Mouse (Mus musculus): Measurements from ENCODE around the gene Slc4a10. TPM values are rescaled to one million over a fixed set of nuclear protein-coding genes. Genes with fewer than 3 reads are reported as not detected.

Slc4a10 gene
- polyA plus RNA-seq, 1 experiment = 0.02 TPM

- no peak for DNase-seq
- 82% methylated on average over 3 of the region's 3 CpGs for WGBS
- Histone ChIP-seq H3K27ac (ENCODE audit: insufficient read depth, low read depth, low read length) (no peak overlapping the region), H3K4me1 (ENCODE audit: control insufficient read depth, insufficient read depth, low read length) (no peaks in the 10 kb centered on the region), H3K4me3 (ENCODE audit: insufficient read depth, low read depth, low read length) (no peak overlapping the region), H3K27me3 (replicated peaks; ENCODE audit: control insufficient read depth, insufficient read depth, low read length) (no peaks in the 10 kb centered on the region), H3K36me3 (ENCODE audit: control insufficient read depth, insufficient read depth, low read length) (no peaks in the 10 kb centered on the region)
- TF ChIP-seq POLR2A (IDR thresholded peaks at IDR 0.05; ENCODE audit: low read depth, low read length) (no peak), CTCF (conservative IDR thresholded peaks at IDR 0.05; ENCODE audit: insufficient read depth, insufficient read length, low read depth, low read length) (no peak)
Measured at GRCm38 (mm10) chr2:62341061-62341733, 294.9 kb downstream of the Slc4a10 start.

- Histone ChIP-seq H3K4me3 (ENCODE audit: insufficient read depth, low read depth, low read length) (no peak overlapping the region), H3K27ac (ENCODE audit: insufficient read depth, low read depth, low read length) (no peak overlapping the region), H3K27me3 (replicated peaks; ENCODE audit: control insufficient read depth, insufficient read depth, low read length) (no peaks in the 10 kb centered on the region), H3K36me3 (ENCODE audit: control insufficient read depth, insufficient read depth, low read length) (no peaks in the 10 kb centered on the region), H3K4me1 (ENCODE audit: control insufficient read depth, insufficient read depth, low read length) (no peaks in the 10 kb centered on the region)
- 73% methylated on average over 14 of the region's 14 CpGs for WGBS
- TF ChIP-seq CTCF (conservative IDR thresholded peaks at IDR 0.05; ENCODE audit: insufficient read depth, insufficient read length, low read depth, low read length) (no peak), POLR2A (IDR thresholded peaks at IDR 0.05; ENCODE audit: low read depth, low read length) (no peak)
- DNase-seq = no peak
Measured at GRCm38 (mm10) chr2:62341734-62342128, 295.5 kb downstream of the Slc4a10 start.

GRCm38 (mm10) chr2:62344367-62344766 is 298.1 kb downstream of the Slc4a10 start:
- H3K4me1 ChIP-seq (ENCODE audit: control insufficient read depth, insufficient read depth, low read length) = no peaks in the 10 kb centered on the region
- H3K4me3 ChIP-seq (ENCODE audit: insufficient read depth, low read depth, low read length) = no peak overlapping the region
- DNase-seq = no peak
- no peaks in the 10 kb centered on the region for H3K36me3 ChIP-seq (ENCODE audit: control insufficient read depth, insufficient read depth, low read length)
- TF ChIP-seq POLR2A (IDR thresholded peaks at IDR 0.05; ENCODE audit: low read depth, low read length) (no peak), CTCF (conservative IDR thresholded peaks at IDR 0.05; ENCODE audit: insufficient read depth, insufficient read length, low read depth, low read length) (no peak)
- H3K27ac ChIP-seq (ENCODE audit: insufficient read depth, low read depth, low read length) = no peak overlapping the region
- H3K27me3 ChIP-seq (replicated peaks; ENCODE audit: control insufficient read depth, insufficient read depth, low read length) = no peaks in the 10 kb centered on the region
- 51% methylated on average over 6 of the region's 6 CpGs for WGBS

- DNase-seq = no peak
- Histone ChIP-seq H3K27ac (ENCODE audit: insufficient read depth, low read depth, low read length) (no peak overlapping the region), H3K4me3 (ENCODE audit: insufficient read depth, low read depth, low read length) (no peak overlapping the region), H3K36me3 (ENCODE audit: control insufficient read depth, insufficient read depth, low read length) (no peaks in the 10 kb centered on the region), H3K27me3 (replicated peaks; ENCODE audit: control insufficient read depth, insufficient read depth, low read length) (no peaks in the 10 kb centered on the region), H3K4me1 (ENCODE audit: control insufficient read depth, insufficient read depth, low read length) (no peaks in the 10 kb centered on the region)
- TF ChIP-seq POLR2A (IDR thresholded peaks at IDR 0.05; ENCODE audit: low read depth, low read length) (no peak), CTCF (conservative IDR thresholded peaks at IDR 0.05; ENCODE audit: insufficient read depth, insufficient read length, low read depth, low read length) (no peak)
- WGBS = 9% methylated on average over 1 of the region's 1 CpGs
Measured at GRCm38 (mm10) chr2:62346771-62347170, 300.5 kb downstream of the Slc4a10 start.

- H3K4me3 ChIP-seq (ENCODE audit: insufficient read depth, low read depth, low read length) = no peak overlapping the region
Measured at GRCm38 (mm10) chr2:62347762-62348161, 301.5 kb downstream of the Slc4a10 start.

GRCm38 (mm10) chr2:62352035-62352434 is 305.8 kb downstream of the Slc4a10 start:
- Histone ChIP-seq H3K27me3 (replicated peaks; ENCODE audit: control insufficient read depth, insufficient read depth, low read length) (no peaks in the 10 kb centered on the region), H3K27ac (ENCODE audit: insufficient read depth, low read depth, low read length) (no peak overlapping the region), H3K4me3 (ENCODE audit: insufficient read depth, low read depth, low read length) (no peak overlapping the region), H3K4me1 (ENCODE audit: control insufficient read depth, insufficient read depth, low read length) (no peaks in the 10 kb centered on the region), H3K36me3 (ENCODE audit: control insufficient read depth, insufficient read depth, low read length) (no peaks in the 10 kb centered on the region)
- no peak for TF ChIP-seq CTCF (conservative IDR thresholded peaks at IDR 0.05; ENCODE audit: insufficient read depth, insufficient read length, low read depth, low read length)
- DNase-seq = no peak
- WGBS = 74% methylated on average over 3 of the region's 3 CpGs

More at GRCm38 (mm10) chr2:62347762-62348161, 301.5 kb downstream of the Slc4a10 start:
- H3K4me1 ChIP-seq (ENCODE audit: control insufficient read depth, insufficient read depth, low read length) = no peaks in the 10 kb centered on the region
- no peaks in the 10 kb centered on the region for H3K27me3 ChIP-seq (replicated peaks; ENCODE audit: control insufficient read depth, insufficient read depth, low read length)
- no peaks in the 10 kb centered on the region for H3K36me3 ChIP-seq (ENCODE audit: control insufficient read depth, insufficient read depth, low read length)
- DNase-seq = no peak
- no peak for TF ChIP-seq CTCF (conservative IDR thresholded peaks at IDR 0.05; ENCODE audit: insufficient read depth, insufficient read length, low read depth, low read length)
- no peak for TF ChIP-seq POLR2A (IDR thresholded peaks at IDR 0.05; ENCODE audit: low read depth, low read length)
- WGBS = 96% methylated on average over 9 of the region's 9 CpGs
- no peak overlapping the region for H3K27ac ChIP-seq (ENCODE audit: insufficient read depth, low read depth, low read length)

GRCm38 (mm10) chr2:62355766-62356165 is 309.5 kb downstream of the Slc4a10 start:
- TF ChIP-seq POLR2A (IDR thresholded peaks at IDR 0.05; ENCODE audit: low read depth, low read length) (no peak), CTCF (conservative IDR thresholded peaks at IDR 0.05; ENCODE audit: insufficient read depth, insufficient read length, low read depth, low read length) (no peak)
- Histone ChIP-seq H3K4me3 (ENCODE audit: insufficient read depth, low read depth, low read length) (no peak overlapping the region), H3K27ac (ENCODE audit: insufficient read depth, low read depth, low read length) (no peak overlapping the region), H3K27me3 (replicated peaks; ENCODE audit: control insufficient read depth, insufficient read depth, low read length) (no peaks in the 10 kb centered on the region; the same call in 1 of the 2 replicates), H3K36me3 (ENCODE audit: control insufficient read depth, insufficient read depth, low read length) (no peaks in the 10 kb centered on the region; the same call in 1 of the 2 replicates), H3K4me1 (ENCODE audit: control insufficient read depth, insufficient read depth, low read length) (no peaks in the 10 kb centered on the region)
- no peak for DNase-seq
- WGBS = 84% methylated on average over 6 of the region's 6 CpGs

Measured in kidney, adult 2 months (tissue).